Mouse (Mus musculus) forebrain, embryonic 10.5 days (tissue): ENCODE measurements around the gene Nav1. TPM values are rescaled to one million over a fixed set of nuclear protein-coding genes. Genes with fewer than 3 reads are reported as not detected.

Source experiments
- DNase-seq: peaks from one replicate; pipeline ENCODE4 v3.0.0-alpha.2; 2017; ENCODE audit warnings: low spot score; ENCODE audit errors: extremely low spot score
- H3K27ac ChIP-seq: fragments of 300-500 bp; sonication (generic); 2 replicates; pipeline ENCODE4 v1.5.1; 2016; ENCODE audit warnings: mild to moderate bottlenecking
- H3K27me3 ChIP-seq: fragments of 300-500 bp; sonication (generic); 2 replicates; pipeline ENCODE4 v1.6.1; 2016; ENCODE audit warnings: mild to moderate bottlenecking; ENCODE audit not compliant: poor library complexity, severe bottlenecking
- H3K36me3 ChIP-seq: fragments of 300-500 bp; sonication (generic); replicated peaks from 2 replicates; pipeline ENCODE4 v1.6.1; 2016; ENCODE audit warnings: mild to moderate bottlenecking, moderate library complexity
- H3K4me1 ChIP-seq: fragments of 300-500 bp; sonication (generic); 2 replicates; pipeline ENCODE4 v1.6.1; 2016
- H3K4me3 ChIP-seq: fragments of 300-500 bp; sonication (generic); 2 replicates; pipeline ENCODE4 v1.5.1; 2016; ENCODE audit warnings: mild to moderate bottlenecking, moderate library complexity
- H3K9me3 ChIP-seq: fragments of 300-500 bp; sonication (generic); 2 replicates; pipeline ENCODE4 v1.6.1; 2016; ENCODE audit warnings: mild to moderate bottlenecking, moderate library complexity
- WGBS: fragments of 180-500 bp; shearing (Covaris S2); methylation state at CpG from one replicate; pipeline ENCODE4 v1.1.7; 2016; 5-methylcytosine and 5-hydroxymethylcytosine counted together
- polyA plus RNA-seq: library from polyadenylated mRNA; unstranded; fragments of >200 nt; fragmentation: Nextera tagmentation; extraction: Ambion mirVana; gene quantifications from 2 replicates; pipeline ENCODE4 v1.2.1, GENCODE M21; 2016

The Nav1 gene
- polyA plus RNA-seq, 1 experiment from 2014 or later: 25.3 TPM

DNA sequence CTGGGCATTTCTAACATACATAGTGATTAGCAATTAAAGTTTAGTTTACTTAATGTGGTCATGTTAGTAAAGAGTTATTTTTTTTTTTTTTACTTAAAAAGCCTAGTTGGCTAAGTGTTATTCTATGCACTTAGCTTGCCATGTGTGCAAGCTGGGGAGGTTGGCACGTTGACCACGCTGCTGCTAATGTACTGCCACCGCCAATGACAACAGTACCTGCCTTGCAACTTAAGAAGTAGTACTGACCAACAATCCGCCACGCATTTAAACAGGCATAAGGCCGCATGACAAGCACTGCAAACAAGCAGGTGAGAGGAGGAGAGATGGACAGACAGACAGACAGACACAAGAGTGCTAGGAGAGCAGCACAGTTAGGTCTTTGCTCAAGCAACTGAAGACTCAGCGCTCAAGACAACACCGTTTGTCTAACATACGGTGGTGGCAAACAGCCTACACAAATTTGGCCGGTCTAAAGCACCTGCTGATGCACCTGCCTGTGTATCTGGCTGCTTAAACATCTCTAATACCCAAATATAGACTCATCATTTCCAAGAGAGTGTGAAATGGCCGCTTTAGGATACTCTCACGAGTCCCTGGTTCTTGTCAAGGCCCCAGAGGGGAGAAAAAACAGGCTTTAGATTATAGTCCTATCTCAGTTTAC, 610 bp downstream of the Nav1 start:
- DNase-seq: no peak
- H3K36me3 ChIP-seq: no peaks in the 10 kb centered on the region
- H3K27ac ChIP-seq: no peak overlapping the region
- 94% methylated on average over 12 of the region's 12 CpGs for WGBS
- no peaks in the 10 kb centered on the region for H3K27me3 ChIP-seq
- H3K4me3 ChIP-seq: no peak overlapping the region
- peaks cover 28% of the 10 kb centered on the region for H3K4me1 ChIP-seq
- H3K9me3 ChIP-seq: no peaks in the 10 kb centered on the region

DNA sequence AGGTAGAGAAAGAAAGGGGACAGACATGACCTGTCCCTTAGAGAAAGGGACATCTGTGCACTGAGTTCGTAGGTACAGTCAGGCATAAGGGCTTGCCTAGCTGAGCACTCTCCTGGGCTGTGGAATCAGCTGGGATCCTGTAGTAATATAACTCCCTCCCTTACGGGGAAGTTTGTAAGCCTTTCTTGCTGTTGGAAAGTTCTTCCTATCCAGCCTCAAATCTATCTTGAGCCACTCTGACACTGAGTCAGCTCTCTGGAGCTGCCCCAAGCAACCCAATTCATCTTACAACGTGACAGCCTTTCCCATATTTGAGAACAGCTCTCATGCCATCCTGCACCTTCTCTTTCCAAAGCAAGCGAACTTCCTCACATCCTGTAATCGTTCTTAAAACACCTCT, 1.6 kb downstream of the Nav1 start:
- 85% methylated on average over 5 of the region's 5 CpGs for WGBS

DNA sequence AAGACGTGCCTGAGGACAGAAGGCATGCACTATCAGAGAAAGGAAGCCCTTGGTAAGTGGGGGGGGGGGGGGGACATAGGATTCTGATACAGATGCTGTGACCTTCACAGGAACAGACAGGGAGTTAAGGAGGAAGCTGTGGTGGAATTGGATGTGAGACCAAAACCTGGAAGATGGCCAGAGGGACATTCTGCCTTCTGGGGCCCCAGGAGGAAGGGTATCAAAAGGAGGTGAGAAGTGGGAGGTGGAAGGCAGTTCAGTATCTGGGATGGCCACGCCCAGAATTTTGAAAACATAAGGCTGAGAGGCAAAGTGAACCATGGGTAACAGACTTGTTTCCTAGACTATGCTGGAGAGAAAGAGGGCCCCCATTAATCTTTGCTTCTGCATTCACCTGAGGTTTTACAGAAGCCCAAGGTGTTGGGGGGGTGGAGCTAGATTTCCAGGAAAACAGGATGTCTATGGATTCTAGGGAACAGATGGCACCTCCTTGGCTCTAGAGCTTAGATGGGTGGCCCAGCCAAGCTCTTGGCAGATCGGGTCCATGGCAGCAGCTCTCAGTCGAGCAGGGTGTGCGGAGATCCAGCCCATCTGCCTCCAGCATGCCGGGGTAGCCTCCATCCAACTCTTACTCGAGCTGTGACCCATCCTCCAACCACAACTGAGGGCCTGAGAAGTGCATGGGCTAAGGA, 2.6 kb downstream of the Nav1 start:
- WGBS: 86% methylated on average over 7 of the region's 7 CpGs
- no peaks in the 10 kb centered on the region for H3K36me3 ChIP-seq
- no peak overlapping the region for H3K4me3 ChIP-seq
- peaks cover 42% of the 10 kb centered on the region for H3K4me1 ChIP-seq
- no peak for DNase-seq
- H3K27me3 ChIP-seq: no peaks in the 10 kb centered on the region
- H3K9me3 ChIP-seq: no peaks in the 10 kb centered on the region
- H3K27ac ChIP-seq: no peak overlapping the region

More for the DNA sequence above, 1.6 kb downstream of the Nav1 start:
- Histone ChIP-seq H3K4me3 (no peak overlapping the region), H3K4me1 (peaks cover 32% of the 10 kb centered on the region), H3K9me3 (no peaks in the 10 kb centered on the region), H3K36me3 (no peaks in the 10 kb centered on the region), H3K27me3 (no peaks in the 10 kb centered on the region), H3K27ac (no peak overlapping the region)
- DNase-seq: no peak

DNA sequence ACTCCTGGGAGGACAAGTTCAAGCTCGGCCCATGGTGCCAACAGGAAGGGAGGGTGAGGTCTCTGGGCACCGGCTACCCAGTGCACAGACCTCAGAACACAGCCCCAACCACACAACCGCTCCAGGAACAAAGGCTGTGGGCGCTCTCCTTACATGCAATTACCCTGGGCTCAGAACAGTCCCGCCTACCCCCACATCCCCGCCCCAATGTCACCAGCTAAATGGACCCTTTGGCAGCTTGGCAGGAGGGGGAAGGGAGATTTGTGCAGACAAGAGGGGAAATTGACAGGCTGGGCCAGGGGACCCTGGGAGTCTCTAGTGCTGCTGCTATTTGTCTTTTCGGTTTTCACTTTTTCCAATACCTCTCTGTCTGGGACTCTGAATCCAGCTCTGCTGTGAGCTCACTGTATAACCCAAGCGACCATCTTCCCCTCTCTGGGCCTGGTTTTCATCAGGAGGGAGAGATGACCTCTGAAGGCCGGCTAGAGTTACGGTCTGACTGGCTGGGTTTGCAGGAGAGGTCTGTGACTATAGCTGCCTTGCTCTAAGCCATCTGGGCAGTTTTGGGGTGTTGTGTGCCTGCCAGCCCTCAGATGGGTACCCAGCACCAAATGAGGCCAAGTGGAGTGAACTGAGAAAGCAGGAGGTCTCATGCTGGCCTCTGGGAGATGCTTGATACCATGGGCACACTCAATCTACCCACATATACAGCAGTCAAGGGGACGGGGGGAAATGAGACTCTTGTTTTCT, 3.8 kb downstream of the Nav1 start:
- Histone ChIP-seq H3K9me3 (no peaks in the 10 kb centered on the region), H3K36me3 (no peaks in the 10 kb centered on the region), H3K27ac (peak overlapping the region; percentile 79), H3K27me3 (no peaks in the 10 kb centered on the region), H3K4me1 (peaks cover 54% of the 10 kb centered on the region), H3K4me3 (peak overlapping the region; percentile 20)
- 46% methylated on average over 11 of the region's 11 CpGs for WGBS
- peak; percentile 37 for DNase-seq

DNA sequence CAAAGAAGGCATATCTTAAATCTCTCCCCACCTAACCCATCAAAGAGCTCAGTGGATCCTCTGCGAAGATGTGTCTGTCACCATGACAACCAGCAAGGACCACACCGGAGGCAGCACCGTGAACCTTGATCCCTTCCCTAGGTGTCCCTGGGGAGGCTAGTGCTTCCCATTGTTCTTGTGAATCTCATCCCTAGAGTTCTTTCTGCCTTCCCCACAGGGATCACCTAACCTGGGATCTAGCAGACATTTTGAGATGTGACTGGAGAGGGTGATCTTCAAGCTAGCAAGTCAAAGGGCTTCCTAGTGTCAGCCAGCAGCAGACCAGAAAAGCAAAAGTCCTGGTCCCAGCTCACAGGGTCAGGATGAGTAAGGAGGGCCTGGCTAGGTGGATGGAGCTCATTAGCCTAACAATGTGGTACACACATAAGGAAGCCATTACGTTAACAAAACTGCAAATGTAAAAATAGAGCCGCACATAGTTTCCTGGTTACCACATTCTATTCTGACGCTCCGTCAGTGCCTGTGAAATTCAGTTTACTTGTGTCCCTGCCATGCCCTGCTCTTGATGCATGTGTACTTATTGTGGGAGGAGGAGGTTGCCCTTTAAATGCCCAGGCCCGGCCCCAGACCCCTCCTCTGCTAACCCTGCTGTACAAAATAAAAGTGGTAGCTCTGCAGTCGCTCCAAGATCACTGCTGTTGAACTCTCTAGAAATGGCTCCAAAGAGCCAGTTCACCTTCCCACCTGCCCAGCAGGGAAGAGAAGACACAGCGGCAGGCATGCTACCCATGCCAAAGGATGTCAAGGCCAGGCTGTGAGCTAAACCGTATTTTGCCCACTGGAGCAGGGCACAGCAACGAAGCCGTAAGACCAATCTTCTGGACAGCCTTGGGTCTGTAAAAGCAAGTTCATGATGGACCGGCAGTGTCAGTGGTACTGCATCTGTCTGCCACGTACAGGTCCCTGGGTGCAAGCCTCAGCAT, 6.8 kb downstream of the Nav1 start:
- Histone ChIP-seq H3K9me3 (no peaks in the 10 kb centered on the region), H3K27ac (no peak overlapping the region), H3K4me3 (no peak overlapping the region), H3K4me1 (peaks cover 57% of the 10 kb centered on the region), H3K36me3 (no peaks in the 10 kb centered on the region), H3K27me3 (no peaks in the 10 kb centered on the region)
- DNase-seq: no peak
- WGBS: 54% methylated on average over 15 of the region's 15 CpGs

DNA sequence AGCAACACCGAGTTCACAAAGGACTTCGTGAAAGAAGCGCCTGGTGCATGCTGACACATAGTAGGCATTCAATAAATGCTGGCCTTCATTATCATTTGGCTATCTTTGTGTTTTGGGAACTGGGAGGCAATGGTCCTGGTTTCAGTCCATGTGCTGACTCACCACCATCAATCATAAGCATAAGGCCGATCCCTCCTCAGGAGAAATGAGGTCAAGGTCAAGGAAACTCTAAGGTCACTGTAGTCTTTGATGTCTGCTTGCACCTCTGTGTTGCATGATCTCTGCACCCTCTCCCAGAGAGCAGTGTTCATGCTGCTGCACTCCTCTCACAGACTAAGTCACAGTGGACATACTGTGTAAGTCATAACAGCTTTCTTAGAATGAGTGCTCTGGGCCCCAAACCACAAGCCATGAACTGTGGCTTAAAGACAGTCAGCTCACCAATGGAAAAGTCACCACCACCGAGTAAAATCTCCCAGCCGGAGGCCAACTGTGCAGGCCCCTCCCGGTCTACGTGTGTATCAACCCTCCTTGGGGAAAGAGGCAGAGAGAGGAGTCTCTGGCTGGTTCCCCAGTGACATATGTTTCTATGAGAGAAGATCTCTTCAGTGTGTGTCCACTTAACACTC, 8.7 kb downstream of the Nav1 start:
- Histone ChIP-seq H3K36me3 (no peaks in the 10 kb centered on the region), H3K9me3 (no peaks in the 10 kb centered on the region), H3K4me3 (no peak overlapping the region), H3K27me3 (no peaks in the 10 kb centered on the region), H3K27ac (no peak overlapping the region), H3K4me1 (peaks cover 47% of the 10 kb centered on the region)
- DNase-seq: no peak
- 79% methylated on average over 8 of the region's 8 CpGs for WGBS

DNA sequence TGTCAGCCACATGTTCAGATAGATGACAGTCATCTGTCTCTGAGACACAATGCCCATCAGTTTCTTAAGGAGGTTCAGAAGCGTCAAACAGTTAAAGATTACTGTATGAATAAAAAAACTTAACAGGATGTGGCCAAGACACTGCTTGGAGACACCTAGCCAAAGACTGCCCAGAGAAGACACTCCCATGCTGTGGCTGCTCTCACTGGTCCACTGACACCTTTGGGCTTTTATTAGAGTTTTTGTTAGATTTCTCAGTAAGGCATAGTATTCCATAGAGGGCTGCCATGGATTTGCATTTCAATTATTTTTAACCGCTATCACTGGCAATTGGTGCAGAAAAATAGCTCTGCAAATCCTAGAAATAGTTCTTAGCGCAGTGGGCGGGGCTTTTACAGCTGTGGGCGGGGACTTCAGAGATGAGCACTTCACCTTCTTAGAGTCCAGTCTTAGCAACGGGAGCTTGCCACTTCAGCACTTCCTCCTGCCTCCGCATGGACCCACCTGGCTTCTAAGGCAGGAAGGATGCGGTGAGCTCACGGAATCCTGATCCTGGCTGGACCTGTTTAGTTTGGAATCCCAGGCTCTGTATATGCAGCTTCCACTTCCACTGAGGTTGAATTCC, 12.7 kb downstream of the Nav1 start:
- H3K9me3 ChIP-seq: no peaks in the 10 kb centered on the region
- H3K27ac ChIP-seq: no peak overlapping the region
- H3K27me3 ChIP-seq: no peaks in the 10 kb centered on the region
- H3K4me1 ChIP-seq: peaks cover 21% of the 10 kb centered on the region
- no peaks in the 10 kb centered on the region for H3K36me3 ChIP-seq
- H3K4me3 ChIP-seq: no peak overlapping the region
- WGBS: 43% methylated on average over 9 of the region's 9 CpGs
- no peak for DNase-seq

DNA sequence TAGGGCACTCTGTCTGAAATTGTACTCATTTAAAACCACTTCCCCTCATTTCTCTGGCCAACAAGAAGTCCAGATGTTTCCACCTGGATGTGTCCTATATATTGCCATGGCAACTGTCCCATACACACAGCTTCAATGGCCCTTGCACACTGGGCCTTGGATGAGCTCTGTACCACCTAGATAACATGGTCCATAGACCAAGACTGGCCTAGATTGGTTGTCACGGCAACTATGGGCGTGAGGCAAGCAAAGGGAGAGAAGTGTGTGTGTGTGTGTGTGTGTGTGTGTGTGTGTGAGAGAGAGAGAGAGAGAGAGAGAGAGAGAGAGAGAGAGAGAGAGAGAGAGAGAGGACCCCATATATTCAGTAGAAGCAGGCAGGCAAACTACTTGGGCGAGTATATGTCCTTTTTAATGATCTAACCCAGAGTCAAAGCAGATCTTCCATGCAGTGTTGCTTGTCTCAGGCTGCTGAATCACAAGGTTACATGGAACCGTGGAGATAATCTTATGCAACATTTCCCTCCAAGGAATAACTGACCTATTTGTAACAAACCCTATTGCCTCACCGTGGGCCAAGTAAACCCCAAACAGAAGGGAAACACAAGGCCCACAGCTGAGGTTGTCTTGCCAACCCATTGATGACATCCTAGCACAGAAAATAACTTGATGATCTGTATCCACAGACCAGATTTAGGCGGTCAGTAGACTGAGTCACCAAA, 13.4 kb downstream of the Nav1 start:
- no peak for DNase-seq
- Histone ChIP-seq H3K9me3 (no peaks in the 10 kb centered on the region), H3K36me3 (no peaks in the 10 kb centered on the region), H3K4me3 (no peak overlapping the region), H3K27me3 (no peaks in the 10 kb centered on the region), H3K27ac (no peak overlapping the region), H3K4me1 (peaks cover 14% of the 10 kb centered on the region)
- WGBS: 90% methylated on average over 6 of the region's 6 CpGs

DNA sequence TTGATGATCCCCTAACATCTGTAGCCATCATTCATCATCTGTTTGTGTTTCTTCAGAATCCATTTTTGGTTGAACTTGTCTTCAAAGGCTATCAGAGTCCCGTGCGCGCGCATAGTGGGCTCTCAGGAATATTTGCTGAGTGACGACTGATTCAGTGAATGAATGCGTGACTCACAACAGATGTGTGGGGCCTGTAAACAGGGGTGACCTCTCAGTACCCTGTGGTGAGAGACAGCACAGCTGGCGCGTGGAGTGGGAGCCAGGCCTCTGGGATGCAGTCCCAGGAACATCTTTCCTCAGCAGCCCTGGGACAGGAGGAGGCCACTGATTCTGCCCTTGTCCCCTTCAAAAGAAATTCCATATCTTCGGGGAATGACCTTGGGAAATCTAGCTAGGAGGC, 16.3 kb downstream of the Nav1 start:
- Histone ChIP-seq H3K4me3 (no peak overlapping the region), H3K36me3 (no peaks in the 10 kb centered on the region), H3K4me1 (peaks cover 21% of the 10 kb centered on the region), H3K9me3 (no peaks in the 10 kb centered on the region), H3K27ac (no peak overlapping the region), H3K27me3 (peaks cover 12% of the 10 kb centered on the region)
- WGBS: 89% methylated on average over 9 of the region's 9 CpGs
- no peak for DNase-seq

DNA sequence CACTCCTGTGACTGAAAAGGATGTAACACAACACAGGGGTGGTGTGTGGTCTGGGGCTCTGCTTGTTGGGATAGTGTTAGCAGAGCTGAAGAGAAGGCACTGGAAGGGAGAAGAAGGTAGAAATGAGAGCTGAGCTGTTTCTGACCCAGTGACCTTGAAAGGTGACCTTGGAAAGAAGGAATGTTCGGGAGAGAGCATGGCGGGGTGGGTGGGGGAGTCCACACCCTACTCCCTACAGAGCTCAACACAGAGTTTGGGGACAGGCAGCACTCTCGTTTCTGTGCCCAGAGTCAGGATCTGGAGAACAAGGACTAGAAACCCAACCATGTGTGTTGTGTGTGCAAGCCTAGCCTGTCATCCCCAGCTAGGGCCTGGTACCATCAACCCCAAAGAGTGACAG, 18.1 kb downstream of the Nav1 start:
- Histone ChIP-seq H3K27ac (no peak overlapping the region), H3K27me3 (peaks cover 19% of the 10 kb centered on the region), H3K36me3 (no peaks in the 10 kb centered on the region), H3K9me3 (no peaks in the 10 kb centered on the region), H3K4me1 (peaks cover 39% of the 10 kb centered on the region), H3K4me3 (no peak overlapping the region)
- no peak for DNase-seq
- 74% methylated on average over 3 of the region's 3 CpGs for WGBS

DNA sequence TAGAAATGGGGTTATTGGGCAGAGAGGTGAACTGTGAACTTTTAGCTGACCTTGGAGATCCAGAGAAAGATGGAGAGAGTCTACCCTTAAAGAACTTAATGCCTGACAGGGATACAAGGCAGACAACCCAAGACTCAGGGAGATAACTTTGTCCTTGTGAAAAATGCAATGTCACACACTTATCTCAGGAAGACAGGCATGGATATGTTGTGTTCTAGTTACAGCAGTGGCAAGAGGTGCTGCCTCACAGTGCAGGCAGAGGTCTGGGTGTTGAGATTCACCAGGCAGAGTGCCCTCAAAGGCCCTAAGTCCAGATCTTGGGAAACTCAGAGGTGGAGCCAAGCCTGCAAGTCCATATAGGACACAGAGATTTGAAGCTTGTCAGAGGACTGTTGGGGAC, 20.2 kb downstream of the Nav1 start:
- H3K9me3 ChIP-seq: no peaks in the 10 kb centered on the region
- H3K4me1 ChIP-seq: peaks cover 59% of the 10 kb centered on the region
- H3K36me3 ChIP-seq: no peaks in the 10 kb centered on the region
- DNase-seq: no peak
- H3K4me3 ChIP-seq: no peak overlapping the region
- H3K27me3 ChIP-seq: peaks cover 35% of the 10 kb centered on the region
- no peak overlapping the region for H3K27ac ChIP-seq
